ENCODE assay signal across 9 mouse cellular contexts in genomic region chr4:124575269-124575954, GRCm38 (mm10). TPM values are rescaled to one million over a fixed set of nuclear protein-coding genes. Genes with fewer than 3 reads are reported as not detected.
DNase-seq lines count a peak whose midpoint lies in the region; ATAC-seq and TF ChIP-seq lines count a peak whose summit lies in the region.
"Had no signal": no experiment of that assay in that cellular context is flagged by ENCODE, and none has a peak within 500 bp of the region (broad histone marks: within the 10 kb centered on the region; RNA-seq: fewer than 3 reads in every experiment).

No protein-coding gene starts in this region.

- no peak for TF ChIP-seq EP300 in liver, postnatal 0 days (IDR thresholded peaks at IDR 0.05; ENCODE audit: low read depth)

- ATAC-seq in forebrain, embryonic 15.5 days (replicated peaks), result peak; percentile 79
- no peak for ATAC-seq in intestine, embryonic 16.5 days
- no peak for ATAC-seq in liver, postnatal 0 days
- no peak for ATAC-seq in stomach, embryonic 16.5 days (ENCODE audit: insufficient read depth, low FRiP score)

- H3K27ac ChIP-seq in forebrain, embryonic 15.5 days (replicated peaks), result peak overlapping the region; percentile 92
- no peak overlapping the region for H3K27ac ChIP-seq in intestine, embryonic 16.5 days (ENCODE audit: low read length)
- H3K27ac ChIP-seq in liver, postnatal 0 days (ENCODE audit: low read depth), result no peak overlapping the region
- no peak overlapping the region for H3K27ac ChIP-seq in stomach, embryonic 16.5 days (ENCODE audit: low read length)

- WGBS in forebrain, embryonic 15.5 days, result under 1% methylated on average over 55 of the region's 61 CpGs
- 1% methylated on average over 61 of the region's 61 CpGs for WGBS in intestine, embryonic 16.5 days
- 2% methylated on average over 58 of the region's 61 CpGs for WGBS in liver, postnatal 0 days (ENCODE audit: insufficient replicate concordance)
- under 1% methylated on average over 61 of the region's 61 CpGs for WGBS in stomach, embryonic 16.5 days

- H3K27me3 ChIP-seq in E14TG2a.4 (ENCODE audit: insufficient read depth, low read length), result peaks cover 92% of the 10 kb centered on the region
- peaks cover 7% of the 10 kb centered on the region; the same call in 1 of the 2 replicates for H3K27me3 ChIP-seq in forebrain, embryonic 15.5 days
- peaks cover 32% of the 10 kb centered on the region for H3K27me3 ChIP-seq in intestine, embryonic 16.5 days (replicated peaks; ENCODE audit: control insufficient read depth, insufficient read depth, low read length)
- H3K27me3 ChIP-seq in liver, postnatal 0 days (ENCODE audit: insufficient read depth, low read length), result peaks cover 43% of the 10 kb centered on the region
- peaks cover 35% of the 10 kb centered on the region for H3K27me3 ChIP-seq in stomach, embryonic 16.5 days (ENCODE audit: control insufficient read depth, insufficient read depth, low read length)

- H3K4me1 ChIP-seq in E14TG2a.4 (replicated peaks; ENCODE audit: low read depth, low read length), result peaks cover 21% of the 10 kb centered on the region
- H3K4me1 ChIP-seq in forebrain, embryonic 15.5 days, result peaks cover 49% of the 10 kb centered on the region
- H3K4me1 ChIP-seq in intestine, embryonic 16.5 days (ENCODE audit: control insufficient read depth, insufficient read depth, low read length), result no peaks in the 10 kb centered on the region
- H3K4me1 ChIP-seq in liver, postnatal 0 days (ENCODE audit: insufficient read depth), result no peaks in the 10 kb centered on the region
- peaks cover 5% of the 10 kb centered on the region; the same call in 1 of the 2 replicates for H3K4me1 ChIP-seq in stomach, embryonic 16.5 days (ENCODE audit: control insufficient read depth, insufficient read depth, low read length)

- peak overlapping the region; percentile 69 for H3K9ac ChIP-seq in forebrain, embryonic 15.5 days (replicated peaks)
- peak overlapping the region; percentile 55 for H3K9ac ChIP-seq in intestine, embryonic 16.5 days (ENCODE audit: low read depth, low read length)
- no peak overlapping the region for H3K9ac ChIP-seq in liver, postnatal 0 days (replicated peaks)
- peak overlapping the region; percentile 65 for H3K9ac ChIP-seq in stomach, embryonic 16.5 days (ENCODE audit: low read length)

- peak; percentile 10 to 11 for DNase-seq in adrenal gland, postnatal 36 days
- no peak for DNase-seq in adrenal gland, postnatal 14 days
- DNase-seq in liver, postnatal 0 days, result no peak
- no peak for DNase-seq in cerebellum, postnatal 4 days (ENCODE audit: low spot score in 2 of 2)

- H3K9me3 ChIP-seq in E14TG2a.4 (ENCODE audit: low read length), result peaks cover 7% of the 10 kb centered on the region
- H3K9me3 ChIP-seq in forebrain, embryonic 15.5 days, result no peaks in the 10 kb centered on the region
- H3K9me3 ChIP-seq in intestine, embryonic 16.5 days (ENCODE audit: control insufficient read depth, low read length), result no peaks in the 10 kb centered on the region
- no peaks in the 10 kb centered on the region for H3K9me3 ChIP-seq in liver, postnatal 0 days (ENCODE audit: low read length)
- H3K9me3 ChIP-seq in stomach, embryonic 16.5 days (replicated peaks; ENCODE audit: control insufficient read depth, low read length), result 0 out of 2 replicates have a peak, but pooled peaks cover 2% of the 10 kb centered on the region

- TF ChIP-seq CTCF in E14TG2a.4 (conservative IDR thresholded peaks at IDR 0.05; ENCODE audit: low read length), result no peak
- TF ChIP-seq CTCF in liver, postnatal 0 days (IDR thresholded peaks at IDR 0.05; ENCODE audit: low read depth), result no peak

- H3K4me2 ChIP-seq in forebrain, embryonic 15.5 days (replicated peaks), result peak overlapping the region; percentile 98
- peak overlapping the region; percentile 79 for H3K4me2 ChIP-seq in intestine, embryonic 16.5 days (ENCODE audit: low read depth, low read length)
- H3K4me2 ChIP-seq in liver, postnatal 0 days (ENCODE audit: low read depth, low read length), result peak overlapping the region; percentile 40
- H3K4me2 ChIP-seq in stomach, embryonic 16.5 days (ENCODE audit: low read depth, low read length), result peak overlapping the region; percentile 76

- peak overlapping the region; percentile 64 for H3K4me3 ChIP-seq in E14TG2a.4 (replicated peaks; ENCODE audit: low read length)
- peak overlapping the region; percentile 48 for H3K4me3 ChIP-seq in forebrain, embryonic 15.5 days
- peak overlapping the region; percentile 44 for H3K4me3 ChIP-seq in intestine, embryonic 16.5 days (ENCODE audit: low read length)
- peak overlapping the region; percentile 7; the same call in 1 of the 2 replicates for H3K4me3 ChIP-seq in liver, postnatal 0 days (ENCODE audit: low read depth, low read length)
- H3K4me3 ChIP-seq in stomach, embryonic 16.5 days (replicated peaks; ENCODE audit: low read length), result peak overlapping the region; percentile 45

- H3K36me3 ChIP-seq in E14TG2a.4 (ENCODE audit: insufficient read depth, low read length), result no peaks in the 10 kb centered on the region
- no peaks in the 10 kb centered on the region for H3K36me3 ChIP-seq in forebrain, embryonic 15.5 days
- H3K36me3 ChIP-seq in intestine, embryonic 16.5 days (ENCODE audit: control insufficient read depth, insufficient read depth, low read length), result no peaks in the 10 kb centered on the region
- H3K36me3 ChIP-seq in liver, postnatal 0 days (replicated peaks; ENCODE audit: insufficient read depth, low read length), result no peaks in the 10 kb centered on the region
- H3K36me3 ChIP-seq in stomach, embryonic 16.5 days (ENCODE audit: control insufficient read depth, insufficient read depth, low read length), result no peaks in the 10 kb centered on the region

RNA-seq across cellular contexts. Expression of gene 3100002H09Rik, which starts 35.2 kb away (rescaled TPM):
- total RNA-seq in adrenal gland, postnatal 36 days (2021), result not detected
- not detected in 2 replicates for total RNA-seq in adrenal gland, postnatal 14 days (2021)
- 1.2 TPM in 2 replicates for polyA plus RNA-seq in forebrain, embryonic 15.5 days (2015; fragmentation: Nextera tagmentation; extraction: Ambion mirVana)
- not detected in 2 replicates for polyA plus RNA-seq in intestine, embryonic 16.5 days (2015; fragmentation: Nextera tagmentation; extraction: Ambion mirVana)
- polyA plus RNA-seq in liver, postnatal 0 days (2015; fragmentation: Nextera tagmentation; extraction: Ambion mirVana), result not detected in 2 replicates
- polyA plus RNA-seq in stomach, embryonic 16.5 days (2015; fragmentation: Nextera tagmentation; extraction: Ambion mirVana), result not detected in 2 replicates
- polyA plus RNA-seq: small intestine, adult 2 months had no signal

Comparison
In these comparisons a context has a peak if more than half of its experiments do, and no peak if none do; other contexts are left out.
1. DNase-seq: peak in adrenal gland, postnatal 36 days (2 of 2); none in adrenal gland, postnatal 14 days (single experiment), liver, postnatal 0 days (single experiment) and cerebellum, postnatal 4 days (0 of 2).
2. H3K4me3 ChIP-seq: peak in every context shown above with its lines; median percentile 64 in E14TG2a.4; 48 in forebrain, embryonic 15.5 days; 45 in stomach, embryonic 16.5 days; 44 in intestine, embryonic 16.5 days; 7 in liver, postnatal 0 days.
3. H3K4me2 ChIP-seq: peak in every context shown above with its lines; median percentile 98 in forebrain, embryonic 15.5 days; 79 in intestine, embryonic 16.5 days; 76 in stomach, embryonic 16.5 days; 40 in liver, postnatal 0 days.